Mouse (Mus musculus) monocyte, adult 5-6 weeks (primary cell): ENCODE data around the gene Casp8ap2. TPM values are rescaled to one million over a fixed set of nuclear protein-coding genes. Genes with fewer than 3 reads are reported as not detected.
A peak's percentile ranks its signal among the peaks of the same experiment; 100 is the strongest.

Experiments used
- ATAC-seq: fragments of 153-309, 156-312 bp; replicated peaks from 2 replicates; pipeline ENCODE4 v1.8.0; 2017; ENCODE audit warnings: mild to moderate bottlenecking; ENCODE audit not compliant: low TSS enrichment, insufficient number of reproducible peaks, severe bottlenecking, poor library complexity, low FRiP score
- total RNA-seq: library from RNA; stranded (forward); fragments of 200-1000, 200-491, 200-594 nt; gene quantifications from 3 replicates; pipeline ENCODE4 v1.2.3, GENCODE M21; 2017

Casp8ap2 gene
- total RNA-seq, 1 experiment from 2014 or later: 40.0 TPM

DNA sequence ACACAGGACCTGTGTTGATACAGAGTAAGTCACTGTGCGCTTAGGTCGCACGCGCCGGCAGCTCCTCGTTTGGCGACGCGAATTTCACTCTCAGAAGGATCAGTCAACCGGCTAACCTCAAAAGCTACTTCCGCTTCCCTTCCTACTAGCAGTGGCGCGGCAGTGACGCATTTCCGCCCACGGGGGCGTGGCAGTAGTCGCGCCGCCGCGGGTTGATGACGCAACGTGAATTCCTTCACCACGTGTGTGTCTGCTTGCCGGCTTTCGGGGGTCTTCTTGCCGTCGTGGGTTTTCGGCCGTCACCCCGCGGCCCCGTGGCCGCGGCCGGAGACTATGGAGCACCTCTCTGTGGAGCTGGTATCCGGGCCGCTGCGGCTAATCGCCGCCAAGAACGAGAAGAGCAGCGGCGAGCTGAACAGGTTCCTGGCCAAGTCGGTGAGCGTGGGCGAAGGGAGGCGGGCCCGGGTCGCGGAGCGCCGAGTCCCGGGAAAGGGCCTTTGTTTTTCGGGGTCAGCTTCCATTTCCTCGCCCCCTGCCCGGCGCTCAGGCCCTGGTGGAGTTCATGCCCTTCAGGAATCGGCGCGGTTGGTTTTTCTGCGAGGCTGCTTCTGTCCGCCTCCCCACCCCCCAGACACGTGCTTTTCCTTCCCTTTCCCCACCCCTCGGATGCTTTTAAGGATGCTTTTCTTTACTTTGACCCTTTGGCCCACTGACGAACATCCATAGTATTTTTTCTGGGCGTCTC lies 41.8 kb downstream of the Casp8ap2 start, which contains the start of gene Mdn1:
Gene Mdn1 (plus strand): TSS at position 202 of the 745 bp plus-strand sequence.
- ATAC-seq: peak; percentile 99

DNA sequence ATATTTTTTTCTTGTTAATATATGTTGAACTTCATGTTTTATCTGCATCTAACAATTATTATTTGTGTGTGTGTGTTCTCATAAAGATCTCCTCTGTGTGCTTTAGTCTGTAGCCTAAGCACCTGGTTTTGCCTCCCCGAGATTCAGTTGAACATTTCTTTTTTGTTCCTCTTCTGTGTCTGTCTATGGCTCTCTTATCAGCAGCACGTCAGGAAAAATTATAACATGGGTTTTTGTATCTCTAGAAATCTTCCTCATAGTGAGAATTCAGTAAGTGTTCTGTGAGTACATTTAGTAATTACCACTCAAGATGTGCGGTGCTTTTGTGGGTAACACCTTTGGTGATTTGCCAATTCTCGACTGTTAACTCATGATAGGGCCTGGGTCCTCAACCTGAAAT lies 50.6 kb downstream of the Casp8ap2 start:
- no peak for ATAC-seq

DNA sequence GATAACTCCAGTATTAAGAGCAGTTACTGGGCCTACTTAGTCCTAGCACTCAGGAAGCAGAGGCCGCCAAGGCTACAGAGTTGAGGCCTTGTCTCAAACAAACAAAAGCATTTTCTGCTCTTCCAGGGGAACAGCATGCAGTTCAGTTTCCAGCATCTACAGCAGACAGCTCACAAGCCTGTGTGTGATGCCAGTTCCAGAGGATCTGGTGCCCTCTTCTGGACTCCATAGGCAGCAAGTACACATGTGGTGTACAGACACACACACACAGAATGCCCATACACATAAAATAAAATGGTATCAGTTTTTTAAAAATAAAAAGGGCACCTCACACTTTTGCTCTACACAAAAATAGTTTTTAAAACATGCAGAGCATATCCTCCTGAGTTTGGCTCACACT lies 53.0 kb downstream of the Casp8ap2 start:
- no peak for ATAC-seq

DNA sequence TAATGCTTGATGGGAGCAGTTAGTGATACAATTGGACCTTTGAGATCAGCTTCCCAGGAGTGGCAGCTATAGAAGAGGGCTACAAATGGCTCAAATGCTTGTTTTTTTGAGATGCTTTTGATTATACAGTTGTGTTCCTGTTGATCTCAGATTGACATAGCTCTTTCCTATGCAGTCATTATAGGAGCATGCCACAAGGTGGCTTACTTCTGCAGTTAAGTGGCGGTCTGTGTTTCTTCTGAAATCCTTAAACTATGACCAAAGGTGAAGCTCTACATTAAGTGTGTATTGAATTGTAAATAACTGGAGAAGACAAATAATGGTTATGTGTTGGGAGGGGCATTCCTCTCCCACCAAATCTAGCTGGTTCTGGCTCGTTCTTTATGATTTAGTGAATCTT lies 54.6 kb downstream of the Casp8ap2 start:
- ATAC-seq: no peak

DNA sequence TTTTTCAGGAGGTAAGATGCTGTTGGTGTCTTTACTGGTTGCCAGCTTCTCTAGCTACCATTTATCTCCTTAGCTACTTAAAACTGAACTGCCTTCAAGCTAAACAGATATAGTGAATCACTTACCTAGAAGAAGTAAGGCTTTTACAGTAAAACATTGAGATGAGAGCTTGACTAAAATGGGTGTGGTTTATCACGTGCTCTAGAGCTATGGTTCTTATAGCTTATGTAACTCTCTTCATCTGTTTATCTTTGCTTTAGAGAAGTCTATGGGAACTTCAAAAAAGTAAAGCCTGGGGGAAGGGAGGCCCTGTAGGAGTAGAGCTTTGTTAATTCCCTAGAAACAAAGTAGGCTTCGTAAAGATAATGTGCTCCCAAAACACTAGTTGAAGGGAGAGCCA lies 58.8 kb downstream of the Casp8ap2 start:
- ATAC-seq: no peak

DNA sequence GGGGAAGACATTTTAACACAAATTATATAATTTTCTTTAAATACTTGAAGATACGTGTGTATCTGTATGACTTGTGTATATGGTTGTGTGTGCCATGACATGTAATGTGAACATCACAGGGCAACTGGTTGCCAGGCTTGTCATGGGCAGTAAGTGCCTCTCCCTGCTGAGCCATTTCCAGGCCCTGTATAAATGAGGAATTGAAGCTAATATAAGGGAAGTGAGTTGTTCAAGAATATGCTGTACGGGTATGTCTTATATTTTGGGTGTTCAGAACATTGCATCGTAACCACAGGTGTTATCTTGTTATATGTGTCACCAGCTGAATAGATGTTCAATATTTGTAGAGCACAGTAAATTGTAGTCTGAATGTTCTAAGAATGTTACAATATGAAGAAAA lies 62.2 kb downstream of the Casp8ap2 start:
- no peak for ATAC-seq

DNA sequence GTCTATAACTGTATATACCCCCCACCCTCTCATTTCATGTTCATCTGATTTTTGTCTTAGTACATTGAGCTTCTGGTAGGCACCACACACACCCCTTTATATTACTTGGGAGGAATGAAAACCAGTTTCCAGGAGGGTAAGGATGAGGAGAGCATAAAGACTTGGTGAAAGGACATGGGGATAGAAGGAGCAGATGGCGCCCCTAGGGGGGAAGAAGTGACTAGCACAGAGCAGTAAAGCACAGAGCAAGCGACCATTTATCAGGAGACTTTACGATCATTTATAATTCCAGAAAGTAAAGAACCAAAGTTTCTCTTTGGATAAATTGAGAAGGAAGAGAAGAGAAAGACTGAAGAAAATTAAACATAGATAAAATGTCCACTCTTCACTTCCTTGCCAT lies 65.6 kb downstream of the Casp8ap2 start:
- no peak for ATAC-seq

DNA sequence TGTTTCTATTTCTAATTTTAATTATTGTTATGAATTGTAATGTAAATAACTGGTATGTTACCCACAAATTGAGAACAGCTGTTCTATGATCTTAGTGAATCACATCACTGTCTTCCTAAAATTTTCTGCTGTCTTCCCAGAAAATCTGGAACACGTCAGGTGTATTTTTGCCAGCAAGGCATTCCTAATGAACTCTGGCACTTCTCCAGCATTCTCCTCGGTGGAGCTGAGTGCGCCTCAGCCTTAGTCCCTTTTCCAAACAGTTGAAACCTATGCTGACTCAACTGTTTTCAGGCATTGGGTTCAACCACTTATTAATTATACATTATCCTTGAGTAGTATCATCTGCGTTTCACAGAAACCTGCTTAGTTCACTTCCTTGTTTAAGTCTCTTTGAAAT lies 67.2 kb downstream of the Casp8ap2 start:
- ATAC-seq: no peak

DNA sequence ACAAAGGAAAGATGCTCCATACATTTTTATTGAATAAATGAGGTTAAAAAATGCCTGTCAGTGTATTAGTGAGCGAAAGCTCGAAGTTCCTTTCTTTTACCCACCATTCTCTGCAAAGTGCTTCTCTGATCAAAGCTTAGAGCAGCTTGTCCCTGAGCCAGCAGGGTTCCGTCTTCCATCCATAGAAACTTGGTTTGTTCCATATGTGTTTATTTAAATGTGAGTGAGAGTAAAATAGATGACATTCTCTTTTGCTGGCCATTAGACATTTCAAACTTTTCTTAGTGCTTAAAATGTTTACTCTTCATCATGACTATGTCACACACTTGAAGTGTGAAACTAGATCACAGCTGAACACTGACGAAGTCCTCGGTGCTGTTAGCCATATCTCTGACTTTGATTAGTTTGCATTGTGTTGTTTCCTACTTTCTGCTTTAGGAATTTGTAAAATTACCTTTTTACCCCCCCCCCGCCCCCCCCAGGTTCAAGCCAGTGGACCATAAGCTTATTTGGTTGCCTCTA lies 67.9 kb downstream of the Casp8ap2 start:
- ATAC-seq: no peak

Other genes with a start within 250 kb of the Casp8ap2 start
- gene Gja10, start 12.7 kb upstream of the Casp8ap2 start, total RNA-seq: 0.29 TPM in 1 of 3 replicates, not detected in the others
- 21.5 to 36.2 TPM (median 23.4 TPM) in 3 replicates for gene Mdn1, start 41.7 kb downstream of the Casp8ap2 start, total RNA-seq
- gene Lyrm2, start 184.8 kb downstream of the Casp8ap2 start, total RNA-seq: 65.1 to 76.3 TPM (median 70.7 TPM) in 3 replicates